Mouse (Mus musculus) small intestine, adult 2 months (tissue): ENCODE results near the gene Tlr6.

ENCODE experiments used
- CTCF ChIP-seq: fragments of 200-500 bp; IDR thresholded peaks from 2 replicates; pipeline ENCODE4 v1.5.1; 2012; ENCODE audit warnings: low read depth, mild to moderate bottlenecking, control low read depth, inconsistent platforms, low read length, moderate library complexity, mixed read lengths; ENCODE audit not compliant: insufficient replicate concordance, insufficient read length; ENCODE audit errors: extremely low read depth
- POLR2A ChIP-seq: fragments of 200-500 bp; IDR thresholded peaks from 2 replicates; pipeline ENCODE4 v1.6.1; 2012; ENCODE audit warnings: low read depth, mild to moderate bottlenecking, control low read depth, inconsistent platforms, low read length, moderate library complexity

GRCm38 (mm10) chr5:64968961-64969860 lies 9.3 kb upstream of the Tlr6 start:
- TF ChIP-seq CTCF (no peak), POLR2A (no peak)
